Mouse (Mus musculus): ENCODE results near the gene Cdt1. TPM values are rescaled to one million over a fixed set of nuclear protein-coding genes. Genes with fewer than 3 reads are reported as not detected.

Cdt1 gene
- 1 to 10 TPM; 1.4 to 1.9 TPM for total RNA-seq (2021)

DNA sequence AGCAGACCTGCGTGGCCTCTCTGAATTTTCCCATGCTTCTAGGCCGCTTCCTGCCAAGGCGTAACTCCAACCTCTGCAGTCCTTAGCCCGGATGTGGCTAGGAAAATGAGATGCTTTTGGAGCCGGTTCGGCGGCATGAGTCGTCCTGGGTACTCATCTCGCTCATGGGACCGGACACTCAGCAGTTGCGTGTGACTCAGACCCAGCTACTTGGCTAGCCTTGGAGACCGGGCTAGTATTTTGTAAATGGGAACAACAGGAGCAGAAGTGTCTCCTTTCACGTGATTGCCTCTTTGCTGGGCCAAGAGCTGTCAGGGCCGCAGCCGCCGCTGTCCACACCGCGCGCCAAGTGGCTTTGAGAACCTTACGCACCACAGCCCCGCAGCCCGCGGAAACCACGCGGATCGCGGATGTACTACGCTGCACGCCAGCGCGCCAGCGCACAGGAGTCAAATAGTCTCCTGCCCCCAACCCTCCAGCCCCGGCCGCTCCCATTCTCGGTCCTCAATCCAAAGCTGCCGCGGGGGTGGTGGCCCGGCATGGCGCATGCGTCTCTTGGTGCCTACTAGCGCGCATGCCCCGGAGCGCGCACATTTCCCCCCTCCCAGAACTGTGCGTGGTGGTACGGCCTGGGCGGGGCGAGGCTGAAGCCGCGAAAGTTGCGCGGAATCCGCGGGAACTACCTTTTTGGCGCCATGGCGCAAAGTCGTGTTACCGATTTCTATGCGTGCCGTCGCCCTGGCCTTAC lies at the start of gene Cdt1:
TSS of gene Cdt1 (plus strand) at position 655 of the 748 bp plus-strand sequence.
- DNase-seq: peak; percentile 93 to 95

- DNase-seq: no peak
Measured at GRCm38 (mm10) chr8:122520611-122521010, 47.2 kb upstream of the Cdt1 start.

DNA sequence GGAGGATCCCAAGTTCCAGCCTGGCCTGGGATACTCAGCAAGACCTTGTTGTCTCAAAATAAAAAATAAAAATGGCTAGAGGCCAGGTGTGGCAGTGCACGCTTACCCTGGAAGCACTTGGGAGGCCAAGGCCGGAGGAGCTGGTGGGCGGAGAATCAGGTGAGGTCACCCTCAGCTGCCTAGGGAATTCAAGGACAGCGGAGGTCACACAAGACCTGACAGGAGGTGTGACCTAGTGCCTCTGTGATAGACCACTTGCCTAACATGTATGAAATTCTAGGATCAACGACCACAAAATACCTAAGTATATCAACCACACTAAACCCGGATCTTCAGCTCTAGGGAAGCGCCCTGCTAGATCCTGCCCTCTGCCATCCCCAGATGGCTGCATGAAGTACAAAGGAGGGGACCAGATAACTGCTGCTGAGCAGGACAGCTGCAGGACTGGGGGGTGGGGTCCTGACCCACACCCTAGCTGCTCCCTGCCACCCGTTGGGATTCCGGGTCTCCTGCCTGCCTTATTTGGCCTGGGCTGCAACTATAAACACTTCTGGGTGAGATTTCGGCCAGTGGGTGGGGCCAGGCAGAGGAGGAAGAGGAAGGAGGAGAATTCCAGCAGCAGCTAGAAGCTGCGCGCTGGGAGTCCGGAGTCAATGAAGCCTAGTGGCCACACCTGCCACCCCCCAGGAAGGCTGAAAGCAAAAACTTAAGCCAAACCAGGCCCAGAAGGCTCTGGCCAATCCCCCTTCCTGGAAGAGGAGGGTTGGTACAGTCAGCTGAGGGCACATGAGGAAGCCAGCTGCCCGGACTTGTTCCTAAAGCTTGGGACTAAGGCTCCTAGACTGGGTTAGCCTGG lies 44.8 kb upstream of the Cdt1 start:
- DNase-seq: no peak

DNA sequence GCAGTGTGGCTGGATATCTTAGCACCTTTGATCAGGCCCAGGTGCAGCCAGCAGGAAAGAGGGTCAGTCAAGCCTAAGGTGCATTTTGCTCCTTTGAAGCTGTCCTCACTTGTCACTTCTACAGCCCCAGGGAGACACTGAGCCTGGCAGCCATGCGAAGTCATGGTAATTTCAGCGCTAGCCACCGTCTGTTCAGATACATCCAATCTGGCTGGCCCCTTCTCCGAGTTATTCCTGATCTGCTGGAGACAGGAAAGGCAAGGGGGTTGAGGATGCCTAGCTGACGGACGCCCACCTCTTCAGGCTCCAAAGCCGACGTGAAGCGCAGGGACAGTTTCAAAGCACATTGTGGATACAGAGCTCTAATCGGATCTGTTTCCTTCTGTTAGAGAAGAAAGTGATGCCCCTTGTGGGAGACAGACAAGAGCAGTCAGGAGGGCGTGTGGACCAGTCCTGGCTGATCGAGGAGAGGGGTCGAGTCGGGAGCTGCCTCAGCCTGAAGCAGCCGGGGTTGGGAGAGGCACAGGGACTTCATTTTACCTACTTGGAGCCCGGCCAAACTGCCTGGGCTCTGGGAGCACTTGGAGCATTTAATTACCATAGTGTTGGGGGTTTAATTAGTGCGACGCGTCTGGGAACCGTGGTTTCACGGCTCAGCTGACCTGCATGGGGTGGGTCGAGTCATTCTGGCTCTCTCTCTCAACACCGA lies 44.0 kb upstream of the Cdt1 start:
- DNase-seq: peak in 1 of 2 experiments; percentile 9

- no peak for DNase-seq
Measured at GRCm38 (mm10) chr8:122524506-122524905, 43.3 kb upstream of the Cdt1 start.

- DNase-seq: no peak
Measured at GRCm38 (mm10) chr8:122525004-122525403, 42.8 kb upstream of the Cdt1 start.

- no peak for DNase-seq
Measured at GRCm38 (mm10) chr8:122526084-122526483, 41.7 kb upstream of the Cdt1 start.

DNA sequence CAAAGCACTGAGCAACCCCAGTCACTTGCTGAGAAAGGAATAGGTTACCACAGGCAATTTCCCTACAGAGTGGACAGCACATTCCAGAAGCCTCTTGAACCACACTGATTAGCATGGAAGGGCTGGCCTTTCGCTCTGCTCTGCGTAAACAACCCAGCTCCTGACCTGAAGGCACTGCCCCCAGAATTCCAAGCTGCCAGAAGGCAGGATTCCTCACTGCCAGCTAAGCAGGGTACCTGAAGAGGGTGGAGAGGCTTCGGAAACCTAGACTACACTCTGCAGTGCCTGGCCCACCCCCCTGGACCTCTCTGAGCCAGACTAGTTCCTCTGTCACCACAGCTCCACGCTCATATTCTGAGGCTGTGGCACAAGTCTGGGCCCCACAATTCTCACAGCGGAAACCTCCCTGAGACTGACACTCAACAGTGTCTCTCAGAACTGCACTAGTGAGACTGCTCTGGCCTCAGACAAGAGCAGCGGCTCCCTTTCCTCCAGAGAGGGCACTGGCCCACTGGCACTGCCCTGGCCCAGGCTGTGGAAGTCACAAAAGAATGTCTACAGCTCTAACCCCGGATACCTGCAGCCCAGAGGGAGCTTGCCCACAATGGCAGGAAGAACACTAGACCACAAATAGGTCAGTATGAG lies 41.2 kb upstream of the Cdt1 start:
- DNase-seq: no peak

DNA sequence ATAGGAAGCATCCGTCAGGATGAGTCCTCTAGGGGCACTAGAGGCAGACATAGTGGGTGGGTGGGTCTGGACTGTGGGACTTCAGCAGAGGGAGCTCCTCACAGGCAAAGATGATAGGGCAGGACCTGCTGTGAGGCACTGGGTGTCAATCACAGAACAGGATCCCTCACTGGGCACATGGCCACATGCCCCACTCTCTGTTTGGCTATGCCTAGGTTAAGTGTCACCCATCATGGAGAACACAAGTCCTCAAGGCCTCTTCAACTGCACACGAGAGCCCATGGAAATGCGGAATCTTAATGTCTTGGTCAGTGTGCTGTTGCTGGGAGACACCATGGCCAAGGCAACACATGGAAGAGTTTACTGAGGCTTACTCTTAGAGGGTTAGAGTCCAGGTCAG lies 39.9 kb upstream of the Cdt1 start:
- no peak for DNase-seq

DNA sequence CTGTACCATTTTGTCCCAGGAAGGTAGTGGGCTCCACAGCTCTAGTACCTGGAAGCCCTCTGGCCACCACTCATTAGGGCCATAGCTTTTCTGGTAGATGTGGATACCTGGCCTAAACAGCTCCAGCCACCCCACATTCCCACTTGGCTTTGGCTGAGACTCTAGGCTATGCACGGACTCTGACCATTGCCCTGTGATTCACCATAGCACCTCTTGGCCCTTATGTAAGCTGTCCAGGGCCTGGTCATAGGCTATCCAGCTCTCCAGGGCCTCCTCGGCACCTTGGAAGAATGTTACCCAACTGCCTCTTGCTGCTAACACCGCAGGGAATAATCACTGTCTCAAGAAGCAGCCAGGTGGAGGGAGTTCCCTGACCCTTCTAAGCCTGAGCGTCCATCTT lies 38.7 kb upstream of the Cdt1 start:
- DNase-seq: no peak

DNA sequence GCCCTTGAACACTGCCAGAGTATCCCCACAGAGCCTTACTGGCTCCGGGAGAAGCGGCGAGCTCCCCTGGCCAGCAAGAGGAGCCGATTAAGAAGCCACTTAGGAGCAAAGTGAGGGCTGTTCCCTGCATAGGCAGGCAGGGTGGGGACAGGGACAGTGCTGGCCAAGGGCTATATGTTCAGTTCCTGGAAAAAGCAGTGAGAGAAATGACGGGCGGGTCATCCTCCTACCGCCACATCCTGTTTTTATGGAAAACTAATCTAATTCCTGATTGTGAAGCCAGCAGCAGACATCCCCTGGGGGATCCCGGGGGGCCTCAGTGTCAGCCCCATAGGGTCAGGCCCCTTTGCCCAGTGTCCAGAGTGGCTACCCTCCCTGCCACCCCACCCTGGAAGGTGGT lies 36.5 kb upstream of the Cdt1 start:
- no peak for DNase-seq

GRCm38 (mm10) chr8:122537033-122537432 lies 30.8 kb upstream of the Cdt1 start:
- no peak for DNase-seq

- no peak for DNase-seq
Measured at GRCm38 (mm10) chr8:122537812-122538211, 30.0 kb upstream of the Cdt1 start.

DNA sequence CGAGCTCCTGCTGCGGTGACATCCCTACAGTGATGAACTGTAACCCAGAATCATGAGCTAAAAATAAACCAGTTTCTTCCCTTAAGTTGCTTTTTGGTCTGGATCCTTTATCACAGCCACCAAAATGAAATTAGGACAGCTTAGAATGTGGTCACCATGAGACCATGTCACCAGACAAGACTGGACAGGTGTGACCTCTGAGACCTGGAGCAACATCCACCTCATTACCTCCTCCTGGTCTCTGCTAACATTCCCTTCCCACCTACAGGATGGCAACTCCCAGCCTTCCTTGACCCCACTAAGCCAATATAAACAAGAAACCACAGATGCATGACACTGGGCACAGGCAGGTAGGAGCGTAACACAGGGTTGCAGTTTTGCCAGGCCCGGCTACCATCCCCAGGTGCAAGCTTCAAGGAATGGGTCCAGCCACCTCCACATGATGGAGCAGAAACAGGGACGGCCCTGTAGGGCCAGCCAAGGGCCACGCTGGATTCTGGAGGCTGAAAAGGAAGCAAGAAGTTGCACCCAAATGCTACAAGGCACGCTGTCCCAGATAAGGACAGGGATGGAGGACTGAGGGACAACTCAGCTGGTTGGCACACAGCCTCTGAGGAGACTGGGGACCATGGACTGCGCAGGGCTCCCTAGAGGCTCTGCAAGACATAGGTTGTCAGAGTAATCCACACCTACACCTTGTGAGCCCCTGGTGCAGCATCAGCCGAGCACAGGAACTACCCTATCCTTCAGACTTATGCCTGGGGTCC lies 29.3 kb upstream of the Cdt1 start:
- DNase-seq: no peak

- DNase-seq: no peak
Measured at GRCm38 (mm10) chr8:122544138-122544537, 23.7 kb upstream of the Cdt1 start.

- no peak for DNase-seq
Measured at GRCm38 (mm10) chr8:122546066-122546755, 21.6 kb upstream of the Cdt1 start.

GRCm38 (mm10) chr8:122546811-122547453 lies 20.9 kb upstream of the Cdt1 start:
- DNase-seq: no peak

DNA sequence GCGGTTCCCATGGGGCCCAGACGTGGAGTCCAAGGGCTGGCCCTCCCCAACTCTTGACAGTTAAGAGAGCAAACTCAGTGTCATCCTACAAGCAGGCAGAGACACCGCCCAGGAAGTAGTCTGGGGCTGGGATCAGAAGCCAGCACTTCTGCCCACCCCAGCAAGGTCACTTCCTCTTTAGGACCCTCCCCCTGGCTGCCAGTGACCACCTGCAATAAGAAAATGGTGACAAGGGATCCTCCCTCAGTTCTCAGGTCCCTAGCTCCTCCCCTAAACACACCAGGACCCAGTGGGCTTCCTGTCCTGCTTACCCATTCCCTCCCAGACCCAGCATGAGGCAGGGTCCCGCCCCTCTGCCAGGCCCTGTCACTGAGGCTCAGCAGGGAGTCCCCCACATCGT lies 20.0 kb upstream of the Cdt1 start:
- no peak for DNase-seq

GRCm38 (mm10) chr8:122548331-122548730 lies 19.5 kb upstream of the Cdt1 start:
- no peak for DNase-seq

DNA sequence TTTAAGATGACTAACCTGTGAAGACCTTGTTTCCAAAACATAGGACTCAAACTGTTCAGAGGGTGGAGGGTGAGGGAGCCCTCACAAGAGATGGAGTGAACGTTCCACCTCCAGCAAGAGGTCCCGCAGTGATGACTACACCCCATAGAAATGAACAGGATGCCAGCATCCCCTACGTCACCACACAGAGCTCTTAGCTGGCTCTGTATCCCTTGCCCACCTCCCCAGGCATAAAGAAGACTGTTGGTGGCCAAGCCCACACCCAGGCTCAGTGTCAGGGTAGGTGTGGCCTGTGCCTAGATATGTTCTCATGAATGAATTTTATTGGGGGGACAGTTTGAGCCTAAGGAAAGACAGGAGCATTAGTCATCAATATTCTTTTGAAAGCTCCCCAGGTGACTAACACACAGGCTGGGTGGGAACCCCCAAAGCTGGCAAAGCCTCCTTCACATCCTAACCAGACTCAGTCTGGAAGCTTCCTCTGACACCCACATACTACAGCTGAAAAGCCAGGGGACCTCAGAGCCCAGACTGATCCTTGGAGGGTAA lies 18.9 kb upstream of the Cdt1 start:
- no peak for DNase-seq

Data from layer of hippocampus, postnatal 36 days (tissue).